Mouse (Mus musculus) lung, embryonic 16.5 days (tissue): ENCODE measurements around the gene Ptger4. TPM values are rescaled to one million over a fixed set of nuclear protein-coding genes. Genes with fewer than 3 reads are reported as not detected.
A peak's percentile ranks its signal among the peaks of the same experiment; 100 is the strongest.

ENCODE experiments used
- ATAC-seq: fragments of 200-750 bp; cut with Nextera tagmentation; 2 replicates; pipeline ENCODE4 v1.8.0; 2017; ENCODE audit warnings: low read depth, mild to moderate bottlenecking, moderate library complexity
- H3K27ac ChIP-seq: fragments of 300-500 bp; sonication (generic); 2 replicates; pipeline ENCODE4 v1.5.1; 2014; ENCODE audit warnings: mild to moderate bottlenecking, control low read depth, low read length
- H3K27me3 ChIP-seq: fragments of 300-500 bp; sonication (generic); 2 replicates; pipeline ENCODE4 v1.6.1; 2014; ENCODE audit warnings: low read depth, low read length, mixed read lengths; ENCODE audit not compliant: control insufficient read depth, insufficient read depth
- H3K36me3 ChIP-seq: fragments of 300-500 bp; sonication (generic); 2 replicates; pipeline ENCODE4 v1.6.1; 2014; ENCODE audit warnings: low read length; ENCODE audit not compliant: control insufficient read depth, insufficient read depth
- H3K4me1 ChIP-seq: fragments of 300-500 bp; sonication (generic); replicated peaks from 2 replicates; pipeline ENCODE4 v1.6.1; 2014; ENCODE audit warnings: low read length, mixed read lengths; ENCODE audit not compliant: control insufficient read depth, insufficient read depth
- H3K4me2 ChIP-seq: fragments of 300-500 bp; sonication (generic); 2 replicates; pipeline ENCODE4 v1.6.1; 2014; ENCODE audit warnings: low read depth, low read length, control low read depth
- H3K4me3 ChIP-seq: fragments of 300-500 bp; sonication (generic); 2 replicates; pipeline ENCODE4 v1.5.1; 2014; ENCODE audit warnings: mild to moderate bottlenecking, low read length, control low read depth
- H3K9ac ChIP-seq: fragments of 300-500 bp; sonication (generic); 2 replicates; pipeline ENCODE4 v1.6.1; 2014; ENCODE audit warnings: low read length, control low read depth
- H3K9me3 ChIP-seq: fragments of 300-500 bp; sonication (generic); 2 replicates; pipeline ENCODE4 v1.6.1; 2016; ENCODE audit warnings: low read length; ENCODE audit not compliant: control insufficient read depth
- WGBS: fragments of 180-500 bp; shearing (Covaris S2); extraction: QIAGEN DNeasy Blood & Tissue Kit; methylation state at CpG from one replicate; pipeline ENCODE4 v1.1.7; 2014; 5-methylcytosine and 5-hydroxymethylcytosine counted together
- polyA plus RNA-seq: library from polyadenylated mRNA; unstranded; fragments of >200 nt; fragmentation: Nextera tagmentation; extraction: Ambion mirVana; gene quantifications from 2 replicates; pipeline ENCODE4 v1.2.1, GENCODE M21; 2015

Ptger4 gene
- polyA plus RNA-seq, 1 experiment from 2014 or later, result 2.1 TPM

GRCm38 (mm10) chr15:5188029-5188428 lies 56.0 kb downstream of the Ptger4 start:
- no peak for ATAC-seq
- H3K27me3 ChIP-seq, result no peaks in the 10 kb centered on the region
- H3K4me2 ChIP-seq, result no peak overlapping the region
- no peak overlapping the region for H3K4me3 ChIP-seq
- no peak overlapping the region for H3K9ac ChIP-seq
- peaks cover 13% of the 10 kb centered on the region for H3K4me1 ChIP-seq
- H3K9me3 ChIP-seq, result no peaks in the 10 kb centered on the region
- peaks cover 2% of the 10 kb centered on the region; the same call in 1 of the 2 replicates for H3K36me3 ChIP-seq
- no peak overlapping the region for H3K27ac ChIP-seq
- 80% methylated on average over 1 of the region's 1 CpGs for WGBS

- H3K4me1 ChIP-seq, result peaks cover 13% of the 10 kb centered on the region
- no peak for ATAC-seq
- no peaks in the 10 kb centered on the region for H3K9me3 ChIP-seq
- no peaks in the 10 kb centered on the region for H3K27me3 ChIP-seq
- WGBS, result 49% methylated on average over 3 of the region's 4 CpGs
- no peak overlapping the region for H3K4me3 ChIP-seq
- no peak overlapping the region for H3K4me2 ChIP-seq
- H3K36me3 ChIP-seq, result peaks cover 4% of the 10 kb centered on the region; the same call in 1 of the 2 replicates
- no peak overlapping the region for H3K9ac ChIP-seq
- H3K27ac ChIP-seq, result no peak overlapping the region
These were observed 56.9 kb downstream of the Ptger4 start for GRCm38 (mm10) chr15:5187116-5187515.

- 26% methylated on average over 10 of the region's 10 CpGs for WGBS
- Histone ChIP-seq H3K4me1 (peaks cover 13% of the 10 kb centered on the region), H3K4me2 (peak overlapping the region; percentile 56), H3K27me3 (no peaks in the 10 kb centered on the region), H3K4me3 (peak overlapping the region; percentile 90), H3K9ac (peak overlapping the region; percentile 89), H3K9me3 (no peaks in the 10 kb centered on the region), H3K36me3 (peaks cover 4% of the 10 kb centered on the region; the same call in 1 of the 2 replicates), H3K27ac (no peak overlapping the region)
- no peak for ATAC-seq
These were observed 57.7 kb downstream of the Ptger4 start for GRCm38 (mm10) chr15:5186293-5186675.

- Histone ChIP-seq H3K9ac (peak within 1 kb of the TSS; percentile 89), H3K27me3 (no peaks in the 10 kb centered on the region), H3K36me3 (peaks cover 4% of the 10 kb centered on the region; the same call in 1 of the 2 replicates), H3K27ac (peak within 1 kb of the TSS; percentile 94), H3K9me3 (no peaks in the 10 kb centered on the region), H3K4me2 (peak within 1 kb of the TSS; percentile 56), H3K4me1 (peaks cover 13% of the 10 kb centered on the region), H3K4me3 (peak within 1 kb of the TSS; percentile 90)
- WGBS, result under 1% methylated on average over 55 of the region's 55 CpGs
- peak; percentile 90 for ATAC-seq
These were observed 58.4 kb downstream of the Ptger4 start, which contains the start of gene Ttc33 for GRCm38 (mm10) chr15:5185366-5186292. Gene Ttc33 (plus strand): TSS chr15:5185525.

GRCm38 (mm10) chr15:5184668-5185330 lies 59.2 kb downstream of the Ptger4 start:
- Histone ChIP-seq H3K9ac (peak overlapping the region; percentile 89), H3K36me3 (peaks cover 2% of the 10 kb centered on the region; the same call in 1 of the 2 replicates), H3K27ac (peak overlapping the region; percentile 94), H3K4me2 (peak overlapping the region; percentile 56), H3K4me1 (peaks cover 13% of the 10 kb centered on the region), H3K9me3 (no peaks in the 10 kb centered on the region), H3K4me3 (peak overlapping the region; percentile 90), H3K27me3 (no peaks in the 10 kb centered on the region)
- ATAC-seq, result peak; percentile 49
- WGBS, result 41% methylated on average over 10 of the region's 11 CpGs

GRCm38 (mm10) chr15:5173217-5173820 lies 70.7 kb downstream of the Ptger4 start:
- no peak for ATAC-seq
- Histone ChIP-seq H3K4me3 (no peak overlapping the region), H3K9ac (no peak overlapping the region), H3K36me3 (peaks cover 41% of the 10 kb centered on the region), H3K4me2 (no peak overlapping the region), H3K9me3 (no peaks in the 10 kb centered on the region), H3K4me1 (no peaks in the 10 kb centered on the region), H3K27ac (no peak overlapping the region), H3K27me3 (no peaks in the 10 kb centered on the region)
- WGBS, result 85% methylated on average over 12 of the region's 12 CpGs

- no peak for ATAC-seq
- Histone ChIP-seq H3K27me3 (no peaks in the 10 kb centered on the region), H3K4me2 (no peak overlapping the region), H3K4me3 (no peak overlapping the region), H3K4me1 (no peaks in the 10 kb centered on the region), H3K9ac (no peak overlapping the region), H3K9me3 (no peaks in the 10 kb centered on the region), H3K36me3 (peaks cover 34% of the 10 kb centered on the region), H3K27ac (no peak overlapping the region)
- 83% methylated on average over 12 of the region's 12 CpGs for WGBS
These were observed 78.7 kb downstream of the Ptger4 start for GRCm38 (mm10) chr15:5165121-5165773.

GRCm38 (mm10) chr15:5158827-5159226 lies 85.2 kb downstream of the Ptger4 start:
- Histone ChIP-seq H3K4me3 (no peak overlapping the region), H3K4me1 (peaks cover 7% of the 10 kb centered on the region), H3K9ac (no peak overlapping the region), H3K27me3 (no peaks in the 10 kb centered on the region), H3K36me3 (peaks cover 8% of the 10 kb centered on the region; the same call in 1 of the 2 replicates), H3K27ac (no peak overlapping the region), H3K9me3 (no peaks in the 10 kb centered on the region), H3K4me2 (no peak overlapping the region)
- ATAC-seq, result no peak
- 43% methylated on average over 6 of the region's 6 CpGs for WGBS
